Mouse (Mus musculus): ENCODE data around the gene Styxl1. TPM values are rescaled to one million over a fixed set of nuclear protein-coding genes. Genes with fewer than 3 reads are reported as not detected.

Gene Styxl1
- polyA plus RNA-seq, 1 experiment from 2014 or later, result 0.42 TPM

DNA sequence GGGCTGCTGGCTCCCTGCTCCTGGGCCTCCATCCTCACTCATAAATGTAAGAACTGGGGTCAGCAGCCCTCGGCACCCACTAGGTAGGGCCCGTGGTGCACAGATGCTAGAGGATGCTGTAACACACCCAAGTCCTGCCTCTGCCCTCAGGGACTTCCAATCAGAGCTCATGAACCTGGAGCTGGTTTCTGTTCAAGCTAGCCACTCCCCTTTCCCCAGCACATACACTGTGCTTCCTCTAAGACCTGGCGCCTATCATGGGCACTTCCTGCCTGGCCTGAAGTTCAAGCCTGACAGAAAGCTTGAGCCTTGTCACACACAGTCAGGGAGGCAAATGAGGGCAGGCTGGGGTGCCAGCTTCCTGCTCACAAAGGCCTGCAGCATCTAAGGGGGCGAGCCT is 45.1 kb downstream of the Styxl1 start:
- no peaks in the 10 kb centered on the region for H3K27me3 ChIP-seq (ENCODE audit: control insufficient read depth, insufficient read depth, low read length)
- H3K4me1 ChIP-seq (ENCODE audit: control insufficient read depth in 2 of 2, insufficient read depth in 2 of 2, low read length in 2 of 2), result peaks cover 0 to 2% of the 10 kb centered on the region in 2 experiments; a peak in 2 of 4 replicates
- H3K4me2 ChIP-seq (ENCODE audit: low read length), result no peak overlapping the region
- H3K27ac ChIP-seq (replicated peaks in 1 of 2; ENCODE audit: control insufficient read depth in 1 of 2, insufficient read depth in 1 of 2, low read depth in 2 of 2, low read length in 2 of 2), result no peak overlapping the region
- H3K36me3 ChIP-seq (ENCODE audit: control insufficient read depth, insufficient read depth, low read length), result peaks cover 89% of the 10 kb centered on the region
- H3K9me3 ChIP-seq (ENCODE audit: control insufficient read depth, low read length), result no peaks in the 10 kb centered on the region
- WGBS, result 81% methylated on average over 4 of the region's 4 CpGs
- H3K9ac ChIP-seq (ENCODE audit: low read length), result no peak overlapping the region
- H3K4me3 ChIP-seq (ENCODE audit: control insufficient read depth in 1 of 2, insufficient read depth in 1 of 2, low read depth in 1 of 2, low read length in 2 of 2), result no peak overlapping the region
- ATAC-seq (ENCODE audit: insufficient number of reproducible peaks, insufficient read depth, low FRiP score, low read depth), result no peak

DNA sequence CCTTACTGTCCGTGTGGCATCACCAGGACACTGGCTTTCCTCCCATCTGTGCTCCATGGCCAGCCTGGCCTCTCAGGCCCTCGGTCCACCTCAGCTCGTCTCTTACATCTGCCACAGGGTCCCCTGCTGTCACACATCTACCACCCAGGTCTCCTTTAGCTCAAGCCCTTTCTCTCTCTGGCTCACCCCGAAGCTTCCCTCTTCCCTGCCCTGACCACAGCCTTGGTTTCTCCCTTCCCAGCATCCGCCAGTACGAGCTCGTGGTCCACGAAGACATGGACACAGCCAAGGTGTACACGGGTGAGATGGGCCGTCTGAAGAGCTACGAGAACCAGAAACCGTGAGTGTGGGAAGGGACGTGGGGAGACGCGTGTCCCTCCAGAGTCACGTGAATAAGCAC is 46.9 kb downstream of the Styxl1 start:
- Histone ChIP-seq H3K36me3 (ENCODE audit: control insufficient read depth, insufficient read depth, low read length) (peaks cover 80% of the 10 kb centered on the region), H3K4me2 (ENCODE audit: low read length) (no peak overlapping the region), H3K9me3 (ENCODE audit: control insufficient read depth, low read length) (no peaks in the 10 kb centered on the region), H3K27me3 (ENCODE audit: control insufficient read depth, insufficient read depth, low read length) (no peaks in the 10 kb centered on the region), H3K4me1 (ENCODE audit: control insufficient read depth in 2 of 2, insufficient read depth in 2 of 2, low read length in 2 of 2) (peaks cover 11 to 16% of the 10 kb centered on the region in 2 experiments), H3K9ac (ENCODE audit: low read length) (no peak overlapping the region), H3K27ac (replicated peaks in 1 of 2; ENCODE audit: control insufficient read depth in 1 of 2, insufficient read depth in 1 of 2, low read depth in 2 of 2, low read length in 2 of 2) (no peak overlapping the region), H3K4me3 (ENCODE audit: control insufficient read depth in 1 of 2, insufficient read depth in 1 of 2, low read depth in 1 of 2, low read length in 2 of 2) (no peak overlapping the region)
- no peak for ATAC-seq (ENCODE audit: insufficient number of reproducible peaks, insufficient read depth, low FRiP score, low read depth)
- WGBS, result 95% methylated on average over 15 of the region's 16 CpGs

DNA sequence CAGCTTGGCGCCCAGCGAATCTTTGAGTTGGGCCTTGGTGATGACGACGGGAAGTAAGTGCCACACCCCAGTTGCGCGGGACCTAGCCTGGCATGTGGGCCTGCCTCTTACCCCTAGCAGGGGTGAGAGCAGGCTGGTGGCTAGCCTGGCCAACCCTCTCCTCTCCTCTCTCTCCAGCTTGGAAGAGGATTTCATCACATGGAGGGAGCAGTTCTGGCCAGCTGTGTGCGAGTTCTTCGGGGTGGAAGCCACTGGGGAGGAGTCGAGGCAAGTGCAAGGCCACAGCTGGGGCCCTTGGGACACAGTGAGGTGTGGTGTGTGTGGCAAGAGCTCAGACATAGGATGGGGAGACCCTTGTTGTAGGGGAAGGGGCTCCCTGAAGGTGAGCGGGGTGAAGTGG is 47.3 kb downstream of the Styxl1 start:
- H3K4me2 ChIP-seq (ENCODE audit: low read length), result no peak overlapping the region
- no peak overlapping the region for H3K9ac ChIP-seq (ENCODE audit: low read length)
- peaks cover 75% of the 10 kb centered on the region for H3K36me3 ChIP-seq (ENCODE audit: control insufficient read depth, insufficient read depth, low read length)
- H3K9me3 ChIP-seq (ENCODE audit: control insufficient read depth, low read length), result no peaks in the 10 kb centered on the region
- no peak overlapping the region for H3K27ac ChIP-seq (replicated peaks in 1 of 2; ENCODE audit: control insufficient read depth in 1 of 2, insufficient read depth in 1 of 2, low read depth in 2 of 2, low read length in 2 of 2)
- 90% methylated on average over 10 of the region's 10 CpGs for WGBS
- ATAC-seq (ENCODE audit: insufficient number of reproducible peaks, insufficient read depth, low FRiP score, low read depth), result no peak
- H3K27me3 ChIP-seq (ENCODE audit: control insufficient read depth, insufficient read depth, low read length), result no peaks in the 10 kb centered on the region
- H3K4me3 ChIP-seq (ENCODE audit: control insufficient read depth in 1 of 2, insufficient read depth in 1 of 2, low read depth in 1 of 2, low read length in 2 of 2), result no peak overlapping the region
- H3K4me1 ChIP-seq (ENCODE audit: control insufficient read depth in 2 of 2, insufficient read depth in 2 of 2, low read length in 2 of 2), result peaks cover 15 to 20% of the 10 kb centered on the region in 2 experiments

DNA sequence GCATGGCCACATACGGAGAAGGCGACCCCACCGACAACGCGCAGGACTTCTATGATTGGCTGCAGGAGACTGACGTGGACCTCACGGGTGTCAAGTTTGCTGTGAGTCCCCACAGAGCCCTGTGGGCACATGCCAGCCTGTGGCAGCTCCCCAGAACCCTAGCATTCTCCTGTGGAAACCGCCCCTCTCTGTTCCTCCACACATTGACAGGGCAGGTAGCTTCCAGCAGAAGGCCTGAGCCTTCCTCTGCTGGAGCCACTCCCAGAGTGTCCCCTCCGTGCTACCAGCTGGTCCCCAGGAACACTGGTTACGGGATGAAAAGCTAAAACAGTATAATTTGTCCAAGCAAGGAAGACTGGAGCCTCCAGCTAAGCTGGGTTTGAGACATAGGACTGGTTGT is 47.9 kb downstream of the Styxl1 start:
- no peak overlapping the region for H3K4me3 ChIP-seq (ENCODE audit: control insufficient read depth in 1 of 2, insufficient read depth in 1 of 2, low read depth in 1 of 2, low read length in 2 of 2)
- no peak overlapping the region for H3K27ac ChIP-seq (replicated peaks in 1 of 2; ENCODE audit: control insufficient read depth in 1 of 2, insufficient read depth in 1 of 2, low read depth in 2 of 2, low read length in 2 of 2)
- no peaks in the 10 kb centered on the region for H3K9me3 ChIP-seq (ENCODE audit: control insufficient read depth, low read length)
- H3K36me3 ChIP-seq (ENCODE audit: control insufficient read depth, insufficient read depth, low read length), result peaks cover 69% of the 10 kb centered on the region
- no peaks in the 10 kb centered on the region for H3K27me3 ChIP-seq (ENCODE audit: control insufficient read depth, insufficient read depth, low read length)
- no peak overlapping the region for H3K9ac ChIP-seq (ENCODE audit: low read length)
- ATAC-seq (ENCODE audit: insufficient number of reproducible peaks, insufficient read depth, low FRiP score, low read depth), result no peak
- H3K4me1 ChIP-seq (ENCODE audit: control insufficient read depth in 2 of 2, insufficient read depth in 2 of 2, low read length in 2 of 2), result peaks cover 21 to 26% of the 10 kb centered on the region in 2 experiments
- no peak overlapping the region for H3K4me2 ChIP-seq (ENCODE audit: low read length)
- WGBS, result 93% methylated on average over 10 of the region's 10 CpGs

DNA sequence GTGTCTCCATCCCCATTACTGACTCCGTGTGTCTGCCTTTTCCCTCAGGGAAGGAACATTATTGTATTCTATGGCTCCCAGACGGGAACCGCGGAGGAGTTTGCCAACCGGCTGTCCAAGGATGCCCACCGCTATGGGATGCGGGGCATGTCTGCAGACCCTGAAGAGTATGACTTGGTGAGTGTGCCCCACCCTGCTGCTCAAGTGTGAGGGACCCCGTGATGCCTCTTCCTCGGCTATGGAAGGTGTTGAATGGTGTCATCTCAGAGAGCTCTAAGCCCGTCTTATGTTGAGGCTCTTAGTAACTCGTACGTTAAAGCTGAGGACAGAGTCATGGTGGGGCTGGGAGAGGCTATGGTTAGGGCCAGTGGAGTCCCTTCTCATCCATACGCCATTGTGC is 48.8 kb downstream of the Styxl1 start:
- Histone ChIP-seq H3K4me3 (ENCODE audit: control insufficient read depth in 1 of 2, insufficient read depth in 1 of 2, low read depth in 1 of 2, low read length in 2 of 2) (no peak overlapping the region), H3K9me3 (ENCODE audit: control insufficient read depth, low read length) (no peaks in the 10 kb centered on the region), H3K4me2 (ENCODE audit: low read length) (no peak overlapping the region), H3K27ac (replicated peaks in 1 of 2; ENCODE audit: control insufficient read depth in 1 of 2, insufficient read depth in 1 of 2, low read depth in 2 of 2, low read length in 2 of 2) (no peak overlapping the region), H3K4me1 (ENCODE audit: control insufficient read depth in 2 of 2, insufficient read depth in 2 of 2, low read length in 2 of 2) (peaks cover 31 to 36% of the 10 kb centered on the region in 2 experiments), H3K27me3 (ENCODE audit: control insufficient read depth, insufficient read depth, low read length) (no peaks in the 10 kb centered on the region), H3K9ac (ENCODE audit: low read length) (no peak overlapping the region), H3K36me3 (ENCODE audit: control insufficient read depth, insufficient read depth, low read length) (peaks cover 60% of the 10 kb centered on the region)
- 89% methylated on average over 13 of the region's 13 CpGs for WGBS
- ATAC-seq (ENCODE audit: insufficient number of reproducible peaks, insufficient read depth, low FRiP score, low read depth), result no peak

DNA sequence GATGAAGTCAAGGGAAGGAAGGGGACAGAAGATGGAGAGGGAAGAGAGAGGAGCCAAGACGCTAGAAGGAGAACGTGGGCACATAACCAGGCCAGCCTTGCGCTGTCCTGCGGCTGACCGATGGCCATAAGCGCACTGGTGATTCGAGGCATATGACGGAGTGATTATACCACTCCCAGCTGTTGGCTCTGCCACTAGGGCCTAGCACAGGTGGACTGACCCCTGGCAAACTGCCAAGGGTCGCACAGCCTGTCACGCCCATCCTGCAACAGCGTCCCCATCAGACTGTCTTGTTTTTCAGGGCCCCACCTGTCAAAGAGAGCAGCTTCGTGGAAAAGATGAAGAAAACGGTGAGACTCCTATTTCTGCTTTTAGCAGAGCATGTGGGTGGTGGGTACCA is 49.8 kb downstream of the Styxl1 start:
- no peak overlapping the region for H3K4me2 ChIP-seq (ENCODE audit: low read length)
- ATAC-seq (ENCODE audit: insufficient number of reproducible peaks, insufficient read depth, low FRiP score, low read depth), result no peak
- no peaks in the 10 kb centered on the region for H3K9me3 ChIP-seq (ENCODE audit: control insufficient read depth, low read length)
- WGBS, result 89% methylated on average over 13 of the region's 13 CpGs
- peaks cover 31 to 44% of the 10 kb centered on the region in 2 experiments for H3K4me1 ChIP-seq (ENCODE audit: control insufficient read depth in 2 of 2, insufficient read depth in 2 of 2, low read length in 2 of 2)
- no peaks in the 10 kb centered on the region for H3K27me3 ChIP-seq (ENCODE audit: control insufficient read depth, insufficient read depth, low read length)
- no peak overlapping the region for H3K9ac ChIP-seq (ENCODE audit: low read length)
- H3K27ac ChIP-seq (replicated peaks in 1 of 2; ENCODE audit: control insufficient read depth in 1 of 2, insufficient read depth in 1 of 2, low read depth in 2 of 2, low read length in 2 of 2), result no peak overlapping the region
- no peak overlapping the region for H3K4me3 ChIP-seq (ENCODE audit: control insufficient read depth in 1 of 2, insufficient read depth in 1 of 2, low read depth in 1 of 2, low read length in 2 of 2)
- peaks cover 50% of the 10 kb centered on the region for H3K36me3 ChIP-seq (ENCODE audit: control insufficient read depth, insufficient read depth, low read length)

DNA sequence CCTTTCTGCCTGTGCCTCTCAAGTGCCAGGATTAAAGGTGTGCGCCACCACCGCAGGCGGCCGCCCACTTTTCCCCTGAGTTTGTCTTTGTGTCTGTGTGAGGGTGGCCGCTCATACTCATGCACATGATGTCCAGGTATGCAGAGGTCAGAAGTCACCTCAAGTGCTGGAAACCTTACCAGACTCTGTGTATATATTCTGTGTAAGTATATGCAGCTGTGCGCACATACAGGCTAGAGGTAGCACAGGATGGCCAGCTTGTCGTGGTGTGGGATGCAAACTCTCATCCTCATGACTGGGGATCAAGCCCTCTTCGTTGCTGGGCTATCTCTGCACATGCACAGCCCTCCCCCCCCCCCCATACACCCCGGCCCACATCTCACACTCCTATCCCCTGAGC is 50.3 kb downstream of the Styxl1 start:
- Histone ChIP-seq H3K4me3 (ENCODE audit: control insufficient read depth in 1 of 2, insufficient read depth in 1 of 2, low read depth in 1 of 2, low read length in 2 of 2) (no peak overlapping the region), H3K36me3 (ENCODE audit: control insufficient read depth, insufficient read depth, low read length) (peaks cover 45% of the 10 kb centered on the region), H3K27me3 (ENCODE audit: control insufficient read depth, insufficient read depth, low read length) (no peaks in the 10 kb centered on the region), H3K4me2 (ENCODE audit: low read length) (no peak overlapping the region), H3K27ac (replicated peaks in 1 of 2; ENCODE audit: control insufficient read depth in 1 of 2, insufficient read depth in 1 of 2, low read depth in 2 of 2, low read length in 2 of 2) (no peak overlapping the region; a peak in 1 of 4 replicates), H3K9ac (ENCODE audit: low read length) (no peak overlapping the region), H3K4me1 (ENCODE audit: control insufficient read depth in 2 of 2, insufficient read depth in 2 of 2, low read length in 2 of 2) (peaks cover 31 to 48% of the 10 kb centered on the region in 2 experiments), H3K9me3 (ENCODE audit: control insufficient read depth, low read length) (no peaks in the 10 kb centered on the region)
- ATAC-seq (ENCODE audit: insufficient number of reproducible peaks, insufficient read depth, low FRiP score, low read depth), result no peak
- 87% methylated on average over 9 of the region's 9 CpGs for WGBS

DNA sequence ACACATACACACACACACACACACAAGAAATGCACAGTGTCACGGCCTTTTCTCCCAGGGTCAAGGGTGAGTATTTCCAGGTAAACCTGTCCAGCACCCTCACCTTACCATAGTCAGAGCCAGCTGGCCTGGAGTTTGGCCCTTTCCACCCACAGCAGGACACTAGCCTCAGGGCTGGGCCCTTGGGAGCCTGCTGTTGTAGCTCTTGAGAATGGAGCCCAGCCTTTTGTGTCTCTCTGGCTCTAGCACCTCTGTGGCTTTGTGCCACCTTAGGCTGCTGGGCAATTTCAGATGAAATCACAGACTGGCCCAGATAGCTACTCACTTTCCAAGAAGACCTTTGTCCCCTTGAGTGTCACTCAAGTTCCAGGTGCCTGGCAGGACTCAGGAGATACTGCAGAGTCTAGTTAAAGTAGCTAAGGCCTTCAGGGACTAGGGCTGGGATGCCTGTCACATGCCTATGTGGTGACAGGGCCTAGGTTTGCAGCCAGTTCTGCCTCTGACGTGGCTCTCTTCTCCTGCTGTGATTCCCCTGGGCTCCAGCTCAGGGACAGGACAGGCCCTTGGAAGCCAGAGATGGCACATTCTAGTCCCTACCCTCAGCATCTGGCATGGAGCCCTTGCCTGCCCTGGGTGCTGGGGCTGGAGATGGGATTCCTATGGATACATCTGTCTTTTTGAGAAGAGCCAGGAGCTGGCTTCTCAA is 51.4 kb downstream of the Styxl1 start:
- no peaks in the 10 kb centered on the region for H3K27me3 ChIP-seq (ENCODE audit: control insufficient read depth, insufficient read depth, low read length)
- peak; percentile 58 for ATAC-seq (ENCODE audit: insufficient number of reproducible peaks, insufficient read depth, low FRiP score, low read depth)
- H3K9me3 ChIP-seq (ENCODE audit: control insufficient read depth, low read length), result no peaks in the 10 kb centered on the region
- peaks cover 38 to 59% of the 10 kb centered on the region in 2 experiments for H3K4me1 ChIP-seq (ENCODE audit: control insufficient read depth in 2 of 2, insufficient read depth in 2 of 2, low read length in 2 of 2)
- H3K27ac ChIP-seq (replicated peaks in 1 of 2; ENCODE audit: control insufficient read depth in 1 of 2, insufficient read depth in 1 of 2, low read depth in 2 of 2, low read length in 2 of 2), result peak overlapping the region; percentile 47 to 67
- H3K4me2 ChIP-seq (ENCODE audit: low read length), result no peak overlapping the region
- peaks cover 34% of the 10 kb centered on the region for H3K36me3 ChIP-seq (ENCODE audit: control insufficient read depth, insufficient read depth, low read length)
- WGBS, result 52% methylated on average over 2 of the region's 2 CpGs
- H3K4me3 ChIP-seq (ENCODE audit: control insufficient read depth in 1 of 2, insufficient read depth in 1 of 2, low read depth in 1 of 2, low read length in 2 of 2), result no peak overlapping the region
- peak overlapping the region; percentile 27; the same call in 1 of the 2 replicates for H3K9ac ChIP-seq (ENCODE audit: low read length)

All from heart, embryonic 14.5 days (tissue).